Mouse (Mus musculus) left cerebral cortex, postnatal 36 days (tissue): Measurements from ENCODE around the gene Stk11. TPM values are rescaled to one million over a fixed set of nuclear protein-coding genes. Genes with fewer than 3 reads are reported as not detected.

Experiments
- DNase-seq, 2 experiments: peaks; one replicate each; pipeline ENCODE4 v3.0.0; 2021 to 2022; ENCODE audit warnings: low spot score in 2 of 2, mixed read lengths in 1 of 2
- intact Hi-C: fragments of 180-260 bp; cut with DNase I; formaldehyde crosslinking; loops from one replicate; pipeline ENCODE4 v1.15.1; 2025
- total RNA-seq, 2 experiments: library from RNA; stranded (reverse); gene quantifications; 2 replicates each; pipeline ENCODE4 v1.2.3; 2021

Gene Stk11
- total RNA-seq, 2 experiments from 2014 or later = 94.4 to 100 TPM

DNA sequence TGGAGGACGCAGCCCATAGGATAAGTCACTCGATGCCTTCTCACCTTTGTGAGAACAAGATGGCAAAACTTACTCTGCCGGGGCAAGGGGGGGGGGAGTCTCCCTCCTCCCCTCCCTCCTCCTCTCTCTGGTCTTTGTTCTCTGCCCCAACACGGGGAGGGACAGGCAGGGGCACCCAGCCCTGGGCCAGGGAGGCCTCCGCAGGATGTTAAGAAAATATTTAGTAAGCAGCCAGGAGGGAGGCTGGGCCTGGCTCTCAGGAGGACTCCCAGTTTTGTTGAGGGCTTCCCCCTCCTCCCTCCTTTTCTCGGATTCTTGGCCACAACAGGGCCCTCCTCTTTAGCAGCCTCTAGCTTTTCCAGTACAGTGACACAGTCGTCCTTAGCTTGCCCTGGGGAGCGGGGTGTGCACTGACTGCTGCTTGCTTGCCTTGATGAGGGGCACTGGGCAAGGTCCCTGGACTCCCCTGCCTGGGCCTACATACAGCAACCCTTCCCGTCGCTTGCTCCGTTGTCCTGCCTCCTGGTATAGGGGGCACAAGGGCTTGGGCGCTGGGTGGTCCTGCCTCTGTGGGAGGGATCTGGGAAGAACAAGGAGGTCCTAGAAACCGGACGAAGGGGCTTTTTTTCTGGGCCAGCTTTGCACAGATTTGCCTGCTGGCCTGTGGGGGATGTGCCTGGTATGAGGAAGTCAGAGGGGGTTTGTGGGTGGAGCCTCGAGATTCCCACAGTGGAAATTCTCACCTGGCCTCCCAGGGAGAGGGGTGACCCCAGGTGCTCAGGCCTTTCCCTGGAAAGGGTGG is 36.7 kb downstream of the Stk11 start:
- DNase-seq = peak; percentile 33 to 45
- intact Hi-C loops = no loop called here

DNA sequence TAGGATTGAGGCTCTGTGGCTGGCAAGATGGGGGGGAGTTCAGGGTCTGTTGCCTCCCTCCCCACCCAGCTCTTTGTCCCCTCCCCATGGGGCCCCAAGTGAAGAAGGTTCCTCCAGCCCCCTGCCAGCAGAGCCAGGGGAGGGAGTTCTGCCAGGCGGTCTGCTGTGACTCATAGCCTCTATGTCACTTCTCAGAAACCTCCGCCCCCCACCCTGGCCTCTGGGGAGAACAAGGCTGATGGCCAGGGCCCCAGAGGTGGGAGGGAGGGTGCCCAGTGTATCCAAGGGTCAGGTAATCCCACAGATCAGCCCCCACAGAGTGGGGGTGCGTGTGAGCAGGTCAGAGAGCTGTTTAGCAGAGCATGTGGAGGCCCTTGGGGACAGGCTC is 37.3 kb downstream of the Stk11 start:
- DNase-seq = peak; percentile 18 to 20
- intact Hi-C loops = no loop called here

DNA sequence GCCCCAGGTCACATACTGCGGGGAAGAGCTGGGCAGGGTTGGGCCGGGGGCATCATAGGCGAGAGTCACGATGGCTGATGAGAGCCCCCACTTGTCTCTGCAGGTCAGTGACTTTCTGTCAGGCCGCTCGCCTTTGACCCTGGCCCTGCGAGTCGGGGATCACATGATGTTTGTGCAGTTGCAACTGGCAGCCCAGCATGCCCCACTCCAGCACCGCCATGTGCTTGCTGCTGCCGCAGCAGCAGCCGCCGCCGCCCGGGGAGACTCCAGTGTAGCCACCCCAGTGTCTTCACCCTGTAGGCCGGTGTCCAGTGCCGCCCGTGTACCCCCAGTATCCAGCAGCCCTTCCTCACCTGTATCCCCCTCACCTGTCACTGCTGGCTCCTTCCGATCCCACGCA is 38.1 kb downstream of the Stk11 start:
- intact Hi-C loops = no loop called here
- DNase-seq = no peak

DNA sequence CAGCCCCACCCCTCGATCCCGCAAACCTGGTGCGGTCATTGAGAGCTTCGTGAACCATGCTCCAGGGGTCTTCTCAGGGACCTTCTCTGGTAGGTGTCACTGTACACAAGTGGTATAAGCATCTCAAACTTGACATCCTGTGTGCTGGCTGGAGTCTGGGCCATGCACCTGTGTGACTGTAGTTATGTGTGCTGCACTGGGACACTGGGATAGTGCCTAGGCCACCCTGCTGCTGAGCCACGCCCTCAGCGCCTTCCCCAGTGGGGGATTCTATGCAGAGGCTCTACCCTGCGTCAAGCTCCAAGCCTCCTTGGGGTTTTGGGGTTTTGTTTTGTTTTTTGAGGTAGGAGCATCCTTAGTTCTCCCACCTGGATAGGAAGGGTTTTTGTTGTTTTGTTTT is 38.8 kb downstream of the Stk11 start:
- intact Hi-C loops = no loop called here
- DNase-seq = no peak

DNA sequence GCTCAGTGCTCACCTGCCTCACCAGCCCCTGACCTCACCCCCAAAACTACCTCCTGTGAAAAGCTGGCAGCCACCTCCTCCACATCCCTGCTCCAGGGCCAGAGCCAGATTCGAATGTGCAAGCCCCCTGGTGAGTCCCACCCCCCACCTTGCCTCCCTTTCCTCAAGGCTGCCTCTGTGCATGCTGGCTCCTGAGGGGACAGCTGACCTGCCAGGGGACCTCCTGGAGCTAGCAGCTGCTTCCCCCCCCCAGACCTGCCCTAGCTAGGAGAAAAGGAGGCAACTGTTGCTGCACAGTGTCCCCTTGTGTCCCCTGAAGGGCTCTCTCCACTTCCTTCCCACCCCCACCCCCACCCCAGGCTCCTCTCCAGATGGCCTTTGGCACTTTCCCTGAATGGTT is 39.7 kb downstream of the Stk11 start:
- no peak for DNase-seq
- intact Hi-C loops = no loop called here

DNA sequence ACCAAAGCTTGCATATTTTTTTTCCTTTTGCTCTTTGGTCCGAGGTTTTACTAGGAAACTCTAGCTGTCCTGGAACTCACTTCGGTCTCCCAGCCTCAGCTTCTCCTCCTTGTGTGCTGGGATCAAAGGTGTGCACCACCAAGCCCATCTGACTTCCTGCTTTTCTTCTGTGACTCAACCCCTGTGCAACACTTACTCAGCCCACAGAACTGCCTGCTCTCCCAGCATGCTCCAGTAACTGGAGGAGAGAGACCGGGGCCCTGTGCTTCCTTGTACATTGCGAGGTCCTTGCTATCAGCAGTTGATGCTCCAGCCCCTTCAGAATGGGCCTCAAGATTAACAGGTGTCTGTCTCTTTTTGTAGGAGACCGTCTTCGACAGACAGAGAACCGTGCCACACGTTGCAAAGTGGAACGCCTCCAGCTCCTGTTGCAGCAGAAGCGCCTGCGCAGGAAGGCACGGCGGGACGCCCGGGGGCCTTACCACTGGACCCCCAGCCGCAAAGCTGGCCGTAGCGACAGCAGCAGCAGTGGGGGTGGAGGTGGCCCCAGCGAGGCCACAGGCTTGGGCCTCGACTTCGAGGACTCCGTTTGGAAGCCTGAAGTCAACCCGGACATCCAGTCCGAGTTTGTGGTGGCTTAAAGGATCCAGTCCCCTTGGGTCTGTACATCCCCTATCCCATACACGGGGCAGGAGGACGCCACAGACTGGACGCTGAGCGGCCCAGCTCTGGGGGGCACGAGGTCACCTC is 40.6 kb downstream of the Stk11 start:
- intact Hi-C loops = no loop called here
- peak; percentile 25 to 45 for DNase-seq

DNA sequence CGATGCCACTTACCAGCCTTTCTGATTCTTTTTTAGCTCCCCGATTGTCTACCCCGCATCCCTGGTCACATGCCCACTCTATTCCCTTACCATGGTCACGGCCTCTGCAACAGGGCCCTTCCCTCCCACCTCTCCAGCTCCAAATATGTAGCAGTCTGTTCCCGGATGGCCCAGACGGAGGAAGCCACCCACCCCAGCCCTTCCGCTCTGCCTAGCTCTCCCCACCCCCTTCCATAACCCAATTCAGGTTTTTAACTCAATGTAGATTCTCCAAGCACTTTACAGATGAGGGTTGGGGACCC is 41.1 kb downstream of the Stk11 start:
- intact Hi-C loops = loop anchor here (1.0 kb wide), 1 partner anchor 7 kb away; no protein-coding TSS in a partner anchor
- DNase-seq = peak; percentile 34 to 39

DNA sequence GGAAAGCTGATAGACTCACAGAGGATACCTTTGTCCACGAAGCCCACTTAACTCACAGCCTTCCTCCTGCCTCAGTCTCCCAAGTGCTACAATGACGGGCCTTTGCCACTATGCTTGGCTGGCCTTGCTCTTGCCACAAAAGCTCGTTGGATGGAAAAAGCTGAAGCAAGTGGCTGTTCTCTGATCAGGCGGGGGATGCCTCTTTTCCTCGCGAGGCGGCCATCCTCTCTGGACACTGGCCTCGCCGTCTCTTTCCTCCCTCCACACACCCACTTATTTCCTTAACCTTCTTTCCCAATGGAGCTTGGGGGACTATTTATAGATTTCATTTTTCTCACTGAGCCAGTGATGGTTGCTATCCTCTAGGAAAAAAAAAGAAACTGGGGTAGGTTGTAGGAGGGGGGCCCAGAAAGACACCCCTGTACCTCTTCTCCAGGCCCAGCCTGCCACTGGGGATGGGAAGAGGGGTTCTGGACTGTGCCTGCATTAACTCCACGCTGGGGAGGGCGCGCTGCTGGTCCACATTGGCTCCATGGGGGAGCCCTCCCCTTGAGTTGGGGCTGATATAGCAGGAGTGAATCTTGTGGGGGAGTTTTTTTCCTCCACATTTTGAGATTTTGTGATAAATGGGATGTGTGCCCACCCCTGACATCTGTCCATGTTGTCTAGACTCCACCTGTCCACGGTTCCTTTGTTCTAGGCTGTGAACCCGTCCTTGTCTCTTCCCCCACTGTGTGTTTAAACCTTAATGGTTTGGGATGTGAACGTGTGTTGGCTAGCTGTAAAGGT is 41.7 kb downstream of the Stk11 start:
- DNase-seq = peak; percentile 47 to 58
- intact Hi-C loops = loop anchor here (1.0 kb wide), 1 partner anchor 8 kb away; no protein-coding TSS in a partner anchor

DNA sequence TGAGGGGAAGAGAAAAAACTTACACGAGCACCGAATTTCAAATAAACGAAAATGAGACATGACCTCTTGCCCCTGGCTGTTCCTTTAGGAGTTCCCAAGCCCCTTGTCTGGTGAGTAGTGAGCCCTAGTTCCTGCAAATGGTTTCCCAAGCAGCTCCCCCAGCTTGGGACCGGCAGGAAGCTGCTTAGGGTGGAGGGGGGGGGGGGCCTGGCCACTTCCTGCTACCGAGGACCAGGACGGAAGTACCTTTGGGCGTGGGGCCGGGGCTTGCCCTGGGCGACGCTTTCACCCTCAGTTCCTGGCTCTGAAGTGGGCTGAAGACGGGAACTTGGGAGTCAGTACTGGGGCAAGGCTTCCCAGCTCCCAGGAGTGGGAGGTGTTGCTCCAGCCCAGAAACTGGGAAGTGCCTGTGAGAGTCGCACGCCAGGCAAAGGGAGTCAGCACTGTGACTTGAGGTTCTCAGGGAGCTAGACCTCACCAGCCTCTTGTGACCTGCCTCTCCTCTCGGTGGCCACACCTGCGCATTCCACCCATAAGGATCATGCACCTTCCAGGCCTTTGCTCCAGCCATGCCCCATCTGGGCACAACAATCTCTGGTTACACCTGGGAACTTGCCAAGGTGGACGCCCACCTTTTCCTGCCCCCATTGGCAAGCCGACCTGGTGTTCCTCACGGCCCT is 42.8 kb downstream of the Stk11 start:
- intact Hi-C loops = no loop called here
- peak; percentile 58 to 59 for DNase-seq

DNA sequence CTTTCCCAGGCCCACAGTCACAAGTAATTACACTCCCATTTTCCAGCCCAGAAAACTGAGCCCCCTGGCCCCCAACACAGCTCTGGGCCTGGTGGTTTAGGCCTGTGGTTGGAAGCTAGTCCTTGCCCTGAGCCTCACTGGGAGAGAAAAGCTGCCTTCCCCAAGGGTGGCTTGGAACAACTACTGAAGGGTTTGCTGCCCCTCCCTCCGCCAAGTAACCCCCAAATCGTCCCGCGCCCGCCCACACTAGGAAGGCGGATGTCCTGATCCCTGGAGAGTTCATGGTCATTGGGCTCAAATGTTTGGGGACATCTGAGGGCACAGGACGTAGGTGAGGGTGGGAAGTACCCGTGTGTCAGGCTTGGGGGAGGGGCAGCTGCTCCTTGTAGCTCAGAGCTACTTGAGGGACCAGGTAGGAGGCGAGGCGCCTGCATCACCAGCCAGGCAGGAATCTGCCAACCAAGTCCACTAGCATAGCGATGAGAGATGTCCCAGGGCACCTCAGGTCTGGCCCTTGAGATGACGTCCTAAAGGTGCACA is 43.5 kb downstream of the Stk11 start:
- intact Hi-C loops = no loop called here
- peak in 1 of 2 experiments; percentile 37 for DNase-seq

DNA sequence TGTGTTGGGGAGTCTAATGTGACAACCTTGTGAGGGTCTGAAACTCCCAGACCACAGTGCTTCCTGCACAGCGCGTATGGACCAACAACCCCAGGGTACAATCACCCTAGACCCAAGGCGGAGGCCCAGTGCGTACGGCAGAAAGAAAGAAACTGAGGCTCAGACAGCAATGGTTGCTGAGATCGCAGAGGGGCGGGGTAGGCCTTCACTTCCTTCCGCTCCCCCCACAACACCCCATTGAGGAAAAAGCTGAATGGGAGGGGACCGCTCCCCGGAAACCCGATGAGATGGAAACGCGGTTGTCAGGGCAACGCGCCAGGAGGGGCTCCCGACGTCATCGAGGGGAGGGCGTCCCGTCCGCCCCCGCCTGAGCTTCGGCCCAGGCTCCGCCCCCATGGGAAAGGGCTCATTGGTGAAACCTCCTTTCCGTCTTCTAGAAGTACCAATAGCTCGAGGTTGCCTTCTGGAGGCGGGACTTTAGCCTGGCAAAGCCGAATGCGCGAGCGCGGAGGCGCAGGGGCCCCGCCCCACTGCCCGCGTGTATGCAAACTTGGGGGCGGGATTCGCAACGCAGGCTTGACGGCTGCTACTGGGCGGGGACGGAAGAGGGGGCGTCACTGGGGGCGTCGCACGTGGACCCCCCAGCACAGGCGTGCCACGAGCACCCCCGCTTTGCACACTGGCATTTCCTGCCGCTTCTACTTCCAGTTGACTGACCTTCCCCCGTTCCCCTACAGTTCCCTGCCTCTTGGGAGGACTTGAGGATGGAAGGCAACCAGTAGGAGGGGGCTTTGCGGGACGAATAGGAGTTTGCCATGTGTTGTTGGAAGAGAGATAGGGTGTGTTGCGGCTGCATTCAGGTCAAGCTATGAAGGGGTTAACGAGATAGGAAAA is 44.2 kb downstream of the Stk11 start:
- DNase-seq = peak; percentile 98 to 99
- intact Hi-C loops = no loop called here

DNA sequence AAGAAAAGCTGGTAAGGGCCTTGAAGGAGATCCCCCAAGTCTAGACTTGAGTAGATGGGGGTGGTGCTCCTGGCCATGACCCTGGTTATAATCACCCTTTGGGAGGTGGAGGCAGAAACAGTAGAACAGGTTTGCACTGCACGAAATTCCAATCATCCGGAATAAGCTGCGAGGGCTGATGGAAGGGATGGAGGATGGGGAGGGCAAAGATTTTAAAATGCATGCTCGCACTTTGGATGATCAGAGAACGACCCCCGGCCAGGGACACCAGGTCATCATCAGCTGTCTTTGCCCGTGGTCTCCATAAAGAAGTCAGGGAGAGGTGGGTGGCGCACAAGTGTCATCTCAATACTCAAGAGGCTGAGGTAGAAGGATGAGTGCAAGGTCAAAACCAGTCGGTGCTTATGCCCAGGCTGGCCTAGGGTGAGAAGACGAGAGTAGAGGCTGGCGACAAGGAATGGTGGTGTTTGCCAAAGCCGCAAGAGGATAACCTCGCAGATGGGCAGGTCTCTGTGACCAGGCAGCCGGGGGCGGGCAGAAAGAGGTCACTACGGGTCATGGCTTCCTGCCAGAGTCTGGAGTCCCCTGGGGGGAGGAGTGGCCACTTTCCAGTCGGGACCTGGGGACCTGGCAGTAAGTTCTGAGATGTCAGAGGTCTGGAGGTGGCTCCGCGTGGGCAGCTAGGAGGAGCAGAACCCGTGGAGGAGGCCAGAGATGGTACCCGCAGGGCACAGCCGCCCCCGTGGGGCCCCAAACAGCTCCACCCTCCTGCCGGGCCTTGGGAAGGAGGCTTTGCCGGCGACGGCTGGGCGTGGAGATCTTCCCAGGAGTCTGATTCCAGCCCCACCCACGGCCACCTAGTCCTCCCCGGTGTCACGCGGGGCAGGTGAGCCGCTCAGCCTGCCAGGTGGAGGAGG is 45.1 kb downstream of the Stk11 start:
- intact Hi-C loops = no loop called here
- DNase-seq = peak in 1 of 2 experiments; percentile 50

DNA sequence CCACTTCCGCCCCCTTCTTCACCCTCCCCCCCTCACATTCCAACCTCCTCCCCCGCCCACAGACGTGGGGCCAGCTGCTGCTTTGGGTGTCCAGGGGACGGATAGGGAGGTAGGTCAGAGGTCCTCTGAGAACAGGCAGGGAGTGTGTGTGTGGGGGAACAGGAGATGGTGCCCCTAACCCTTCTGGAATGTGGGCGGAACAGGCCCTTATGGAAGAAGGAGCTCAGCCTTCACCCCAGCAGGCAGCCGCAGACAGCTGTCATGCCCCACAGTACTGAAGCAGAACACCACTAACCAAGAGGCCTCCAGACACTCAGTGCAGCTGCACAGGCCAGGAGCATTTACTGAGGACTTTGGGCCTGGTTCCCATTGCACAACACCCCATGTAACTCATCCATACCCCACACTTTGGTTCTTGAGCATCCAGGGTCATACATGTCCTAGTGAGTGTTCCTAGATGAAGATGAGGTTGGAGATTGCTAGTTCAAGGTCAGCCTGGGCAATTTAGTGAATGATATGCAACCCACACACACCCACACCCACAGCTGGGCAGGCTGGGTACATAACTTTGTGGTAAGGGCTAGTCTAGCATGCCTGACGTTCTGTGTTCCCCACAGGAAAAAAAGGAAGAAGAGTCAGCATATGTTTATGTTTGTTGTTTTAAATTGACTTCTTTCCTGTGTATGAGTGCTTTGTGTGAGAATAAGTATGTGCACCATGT is 46.1 kb downstream of the Stk11 start:
- DNase-seq = no peak
- intact Hi-C loops = no loop called here

DNA sequence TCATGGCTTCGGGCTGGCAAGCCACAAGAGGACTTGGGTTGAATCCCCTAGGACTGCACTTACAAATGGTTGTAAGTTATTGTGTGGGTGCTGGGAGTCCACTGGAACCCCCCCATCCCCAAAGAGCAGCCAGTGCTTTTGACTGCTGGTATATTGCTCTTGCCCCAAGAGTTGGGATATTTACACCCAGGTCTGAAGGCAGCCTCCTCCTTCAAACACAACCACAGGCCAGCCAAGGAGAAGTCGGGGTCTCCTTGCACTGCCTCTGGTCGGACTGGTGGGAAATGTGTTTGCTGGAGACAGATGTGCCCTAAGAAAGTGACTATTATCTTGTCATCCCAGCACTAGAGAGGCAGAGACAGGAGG is 46.6 kb downstream of the Stk11 start:
- DNase-seq = no peak
- intact Hi-C loops = no loop called here

DNA sequence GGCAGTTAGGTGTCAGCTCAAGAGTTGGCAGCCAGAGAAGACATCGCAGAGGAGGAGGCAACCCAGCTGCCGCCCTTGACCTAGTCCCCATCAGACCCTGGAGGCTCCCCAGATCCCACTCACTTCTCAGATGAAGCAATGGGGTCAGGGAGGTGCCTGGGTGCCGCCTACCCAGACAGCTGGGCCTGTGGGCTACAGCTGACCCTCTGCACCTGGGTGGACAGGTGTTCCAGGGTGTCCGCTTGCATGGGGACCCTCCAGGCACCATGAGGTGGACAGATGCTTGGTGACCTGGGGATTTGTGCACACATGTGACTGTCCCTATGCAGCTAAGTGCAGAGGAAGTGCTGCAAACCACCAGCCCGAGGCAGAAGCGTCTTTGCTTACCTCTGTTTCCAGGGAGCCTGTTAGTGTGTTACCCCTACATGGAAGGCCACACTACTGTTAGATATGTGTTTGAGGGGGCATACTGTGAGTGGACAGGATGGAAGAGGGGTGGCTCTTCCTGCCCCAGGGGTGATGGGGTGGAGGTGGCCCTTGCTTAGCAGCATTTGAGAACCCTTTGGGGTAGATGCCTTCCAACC is 47.2 kb downstream of the Stk11 start:
- intact Hi-C loops = no loop called here
- no peak for DNase-seq

DNA sequence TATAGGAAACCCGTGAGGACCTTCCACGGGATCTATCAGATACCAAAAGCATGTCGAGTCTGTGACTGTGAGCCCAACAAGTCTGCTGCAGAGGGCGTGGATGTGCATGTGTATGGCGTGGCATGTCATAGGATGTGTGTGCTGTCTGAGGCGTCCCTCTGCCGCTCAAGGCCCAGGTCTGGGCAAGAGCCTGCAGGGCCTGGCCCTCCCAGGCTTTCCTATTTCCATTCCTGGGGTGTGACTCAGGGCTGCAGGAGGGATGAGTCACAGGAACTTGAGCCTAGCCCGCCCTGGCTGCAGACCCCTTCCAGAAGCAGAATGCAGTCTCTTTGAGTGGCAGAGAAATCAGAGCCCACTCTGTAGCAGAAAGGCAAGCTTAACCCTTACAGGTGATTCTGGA is 48.1 kb downstream of the Stk11 start:
- peak; percentile 36 to 55 for DNase-seq
- intact Hi-C loops = no loop called here
